Comparison of ENCODE assay signal across 8 mouse cellular contexts in genomic region chr11:3266079-3266685, GRCm38 (mm10). TPM values are rescaled to one million over a fixed set of nuclear protein-coding genes. Genes with fewer than 3 reads are reported as not detected.
DNase-seq lines count a peak whose midpoint lies in the region; ATAC-seq lines count a peak whose summit lies in the region.

Drg1 (minus strand) TSS chr11:3266415.

- H3K4me1 ChIP-seq in heart, embryonic 14.5 days (ENCODE audit: control insufficient read depth in 2 of 2, insufficient read depth in 2 of 2, low read length in 2 of 2) = peaks cover 2 to 11% of the 10 kb centered on the region in 2 experiments
- peaks cover 38% of the 10 kb centered on the region for H3K4me1 ChIP-seq in liver, embryonic 13.5 days (replicated peaks)
- H3K4me1 ChIP-seq in stomach, embryonic 16.5 days (ENCODE audit: control insufficient read depth, insufficient read depth, low read length) = peaks cover 12% of the 10 kb centered on the region

- H3K27ac ChIP-seq in heart, embryonic 14.5 days (replicated peaks in 1 of 2; ENCODE audit: control insufficient read depth in 1 of 2, insufficient read depth in 1 of 2, low read depth in 2 of 2, low read length in 2 of 2) = peak within 1 kb of the TSS; percentile 86 to 96
- peak within 1 kb of the TSS; percentile 85 for H3K27ac ChIP-seq in liver, embryonic 13.5 days
- peak within 1 kb of the TSS; percentile 92 for H3K27ac ChIP-seq in stomach, embryonic 16.5 days (ENCODE audit: low read length)

- peak; percentile 84 for DNase-seq in c-Kit-negative CD71-positive TER-119-positive erythroid progenitor cells, embryonic 14.5 days (ENCODE audit: low read depth, low spot score)
- peak; percentile 85 for DNase-seq in fibroblast of lung, adult 2 months (ENCODE audit: low read depth)
- DNase-seq in kidney, postnatal 14 days = peak; percentile 97
- peak; percentile 92 for DNase-seq in liver, embryonic 13.5 days
- DNase-seq in neural tube, embryonic 10.5 days (ENCODE audit: extremely low spot score, low spot score) = peak; percentile 93

- H3K9me3 ChIP-seq in heart, embryonic 14.5 days (ENCODE audit: control insufficient read depth, low read length) = no peaks in the 10 kb centered on the region
- H3K9me3 ChIP-seq in liver, embryonic 13.5 days (replicated peaks) = no peaks in the 10 kb centered on the region
- H3K9me3 ChIP-seq in stomach, embryonic 16.5 days (replicated peaks; ENCODE audit: control insufficient read depth, low read length) = no peaks in the 10 kb centered on the region

- no peaks in the 10 kb centered on the region for H3K27me3 ChIP-seq in heart, embryonic 14.5 days (ENCODE audit: control insufficient read depth, insufficient read depth, low read length)
- no peaks in the 10 kb centered on the region for H3K27me3 ChIP-seq in liver, embryonic 13.5 days
- H3K27me3 ChIP-seq in stomach, embryonic 16.5 days (ENCODE audit: control insufficient read depth, insufficient read depth, low read length) = no peaks in the 10 kb centered on the region

- WGBS in heart, embryonic 14.5 days = under 1% methylated on average over 72 of the region's 72 CpGs
- under 1% methylated on average over 70 of the region's 72 CpGs for WGBS in liver, embryonic 13.5 days (ENCODE audit: insufficient replicate concordance)
- under 1% methylated on average over 70 of the region's 72 CpGs for WGBS in stomach, embryonic 16.5 days

- peak within 1 kb of the TSS; percentile 89 to 98 for H3K4me3 ChIP-seq in heart, embryonic 14.5 days (ENCODE audit: control insufficient read depth in 1 of 2, insufficient read depth in 1 of 2, low read depth in 1 of 2, low read length in 2 of 2)
- H3K4me3 ChIP-seq in liver, embryonic 13.5 days (replicated peaks) = peak within 1 kb of the TSS; percentile 99
- H3K4me3 ChIP-seq in stomach, embryonic 16.5 days (replicated peaks; ENCODE audit: low read length) = peak within 1 kb of the TSS; percentile 94

- H3K4me2 ChIP-seq in heart, embryonic 14.5 days (ENCODE audit: low read length) = peak within 1 kb of the TSS; percentile 85
- H3K4me2 ChIP-seq in liver, embryonic 13.5 days = peak within 1 kb of the TSS; percentile 83
- H3K4me2 ChIP-seq in stomach, embryonic 16.5 days (ENCODE audit: low read depth, low read length) = peak within 1 kb of the TSS; percentile 85

- H3K9ac ChIP-seq in heart, embryonic 14.5 days (ENCODE audit: low read length) = peak within 1 kb of the TSS; percentile 100
- H3K9ac ChIP-seq in liver, embryonic 13.5 days = peak within 1 kb of the TSS; percentile 98
- peak within 1 kb of the TSS; percentile 98 for H3K9ac ChIP-seq in stomach, embryonic 16.5 days (ENCODE audit: low read length)

- peaks cover 36% of the 10 kb centered on the region for H3K36me3 ChIP-seq in heart, embryonic 14.5 days (ENCODE audit: control insufficient read depth, insufficient read depth, low read length)
- peaks cover 32% of the 10 kb centered on the region for H3K36me3 ChIP-seq in liver, embryonic 13.5 days
- peaks cover 2% of the 10 kb centered on the region; the same call in 1 of the 2 replicates for H3K36me3 ChIP-seq in stomach, embryonic 16.5 days (ENCODE audit: control insufficient read depth, insufficient read depth, low read length)

- peak; percentile 95 for ATAC-seq in CD4-positive, CD25-positive, alpha-beta regulatory T cell, adult 4 months
- peak; percentile 98 for ATAC-seq in heart, embryonic 14.5 days (ENCODE audit: insufficient number of reproducible peaks, insufficient read depth, low FRiP score, low read depth)
- ATAC-seq in liver, embryonic 13.5 days (ENCODE audit: low read depth) = peak; percentile 98
- ATAC-seq in stomach, embryonic 16.5 days (ENCODE audit: insufficient read depth, low FRiP score) = peak; percentile 100

RNA-seq across cellular contexts. Expression of gene Drg1, which starts in this region (rescaled TPM):
- polyA plus RNA-seq in CD4-positive, CD25-positive, alpha-beta regulatory T cell, adult 4 months (2017; shearing (Covaris generic)) = 100 to 1,000 TPM; 175 to 190 TPM
- polyA plus RNA-seq in heart, embryonic 14.5 days (2014; fragmentation: Nextera tagmentation; extraction: Ambion mirVana) = 150 and 155 TPM in 2 replicates
- polyA plus RNA-seq in liver, embryonic 13.5 days (2015; fragmentation: Nextera tagmentation; extraction: Ambion mirVana) = 159 and 171 TPM in 2 replicates
- polyA plus RNA-seq in stomach, embryonic 16.5 days (2015; fragmentation: Nextera tagmentation; extraction: Ambion mirVana) = 193 and 213 TPM in 2 replicates

Comparison
In these comparisons a context has a peak if more than half of its experiments do, and no peak if none do; other contexts are left out.
1. Peak in every context shown above with its lines: DNase-seq, ATAC-seq, H3K4me3 ChIP-seq and H3K27ac ChIP-seq.